Mouse (Mus musculus) small intestine, adult 2 months (tissue): ENCODE data around the gene Rps25.

Source experiments
- CTCF ChIP-seq: fragments of 200-500 bp; IDR thresholded peaks from 2 replicates; pipeline ENCODE4 v1.5.1; 2012; ENCODE audit warnings: low read depth, mild to moderate bottlenecking, control low read depth, inconsistent platforms, low read length, moderate library complexity, mixed read lengths; ENCODE audit not compliant: insufficient replicate concordance, insufficient read length; ENCODE audit errors: extremely low read depth
- POLR2A ChIP-seq: fragments of 200-500 bp; IDR thresholded peaks from 2 replicates; pipeline ENCODE4 v1.6.1; 2012; ENCODE audit warnings: low read depth, mild to moderate bottlenecking, control low read depth, inconsistent platforms, low read length, moderate library complexity

- TF ChIP-seq CTCF (no peak), POLR2A (no peak)
Measured at GRCm38 (mm10) chr9:44376141-44376540, 30.8 kb upstream of the Rps25 start.
